Mouse (Mus musculus) kidney, adult 8-10 months (tissue): ENCODE measurements at regions not wholly inside any gene's neighbourhood (a gene's known extent, or its start where the extent isn't known, plus 50 kb on each side); places are given as distances from the start of the nearest gene placed in this dataset.

Source experiments
- DNase-seq, 2 experiments: peaks; one replicate each; pipeline ENCODE4 v3.0.0; 2022

DNA sequence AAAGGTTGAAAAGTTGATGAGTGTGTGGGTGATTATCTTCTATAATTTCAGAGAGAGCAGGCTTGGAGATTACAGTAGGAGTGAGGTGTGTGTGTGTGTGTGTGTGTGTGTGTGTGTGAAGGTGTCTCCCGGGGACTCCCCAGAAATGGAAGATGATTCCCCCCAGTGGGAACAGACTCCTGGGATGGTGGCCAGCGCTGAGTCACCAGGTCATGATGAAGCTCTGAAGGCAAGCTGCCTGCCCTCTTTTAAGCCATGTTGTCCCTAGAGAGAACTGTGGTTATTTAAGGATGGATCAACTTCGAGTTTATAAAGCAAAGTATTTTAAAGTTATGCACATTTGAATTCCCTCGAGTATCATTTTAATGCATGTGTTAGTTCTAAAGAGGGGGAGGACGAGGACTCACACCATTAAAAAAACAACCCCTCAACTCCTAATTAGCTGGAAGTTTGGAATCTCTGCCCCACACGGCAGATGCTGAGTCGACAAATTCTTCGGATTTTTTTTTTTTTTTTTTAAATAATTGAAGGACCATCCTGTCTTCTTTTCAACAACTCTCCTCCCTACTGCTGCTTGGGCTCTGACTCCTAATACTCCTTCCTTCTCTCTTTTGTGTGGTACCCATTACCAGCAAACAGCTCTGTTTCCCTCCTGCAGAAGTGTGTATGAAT lies 186.6 kb downstream of the Ly86 start:
- DNase-seq, result no peak

DNA sequence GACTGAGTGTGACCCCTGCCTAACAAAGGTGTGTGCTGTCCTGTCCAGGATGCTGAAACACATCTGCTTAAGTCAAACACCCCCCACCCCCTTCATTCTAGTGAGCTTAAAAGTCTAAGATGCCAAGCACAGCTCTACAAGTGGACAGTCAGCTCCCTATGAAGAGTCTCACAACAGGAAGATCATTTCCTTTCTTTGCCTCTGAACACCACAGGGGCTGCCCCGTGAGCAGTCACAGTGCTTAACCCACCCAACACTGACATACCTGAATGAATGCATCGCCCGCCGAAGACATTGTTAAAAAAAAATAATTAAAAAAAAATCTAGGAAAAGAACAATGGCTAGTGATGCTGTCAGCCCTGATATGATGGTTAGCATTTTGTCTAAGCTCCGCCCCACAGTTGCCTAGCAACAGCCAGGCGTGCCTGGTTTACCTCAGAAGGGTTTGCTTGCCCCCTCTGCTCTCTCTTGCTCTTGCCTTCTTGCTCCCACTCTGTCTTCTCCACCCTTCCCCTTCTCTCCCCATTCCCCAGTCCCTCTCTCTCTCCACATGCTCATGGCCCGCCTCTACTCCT lies 187.7 kb downstream of the Ly86 start:
- no peak for DNase-seq

DNA sequence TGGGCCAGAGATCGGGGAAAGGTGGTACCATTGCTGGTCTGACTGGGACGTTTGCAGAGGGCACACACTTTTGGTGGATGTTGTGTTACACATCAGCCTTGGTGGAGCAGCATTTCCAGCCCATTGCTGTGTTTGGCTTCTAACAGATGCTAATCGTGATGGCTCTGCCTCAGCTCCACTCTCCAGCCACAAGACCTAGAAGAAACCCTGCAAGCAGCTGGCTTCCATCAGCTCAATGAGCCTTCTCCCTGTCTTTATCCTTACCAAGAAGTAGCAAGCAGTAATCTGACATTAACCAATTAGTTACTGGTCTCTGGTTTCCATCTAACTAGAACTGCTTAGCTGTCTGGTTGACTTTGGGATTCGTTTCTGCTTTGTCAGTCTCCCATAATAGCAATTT lies 188.8 kb downstream of the Ly86 start:
- DNase-seq, result no peak

DNA sequence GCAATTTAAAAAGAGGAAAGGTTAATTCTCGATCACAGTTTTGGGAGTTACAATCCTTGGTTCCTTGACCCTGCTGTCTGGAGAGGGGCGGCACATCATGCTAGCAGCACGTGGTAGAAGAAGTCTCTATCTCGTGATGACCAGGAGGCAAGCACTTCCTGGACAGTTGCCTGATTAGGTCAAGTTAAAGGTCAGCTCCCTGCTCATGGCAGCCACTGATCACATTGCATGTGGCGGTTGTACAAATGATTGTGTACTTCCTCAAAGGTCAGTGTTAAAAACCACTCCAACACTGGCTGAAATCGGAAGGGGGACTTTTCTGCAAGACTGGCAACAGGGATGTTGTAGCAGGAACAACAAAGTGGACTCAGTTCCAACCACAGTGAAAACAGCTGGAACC lies 192.3 kb downstream of the Ly86 start:
- DNase-seq, result peak; percentile 23 to 33

DNA sequence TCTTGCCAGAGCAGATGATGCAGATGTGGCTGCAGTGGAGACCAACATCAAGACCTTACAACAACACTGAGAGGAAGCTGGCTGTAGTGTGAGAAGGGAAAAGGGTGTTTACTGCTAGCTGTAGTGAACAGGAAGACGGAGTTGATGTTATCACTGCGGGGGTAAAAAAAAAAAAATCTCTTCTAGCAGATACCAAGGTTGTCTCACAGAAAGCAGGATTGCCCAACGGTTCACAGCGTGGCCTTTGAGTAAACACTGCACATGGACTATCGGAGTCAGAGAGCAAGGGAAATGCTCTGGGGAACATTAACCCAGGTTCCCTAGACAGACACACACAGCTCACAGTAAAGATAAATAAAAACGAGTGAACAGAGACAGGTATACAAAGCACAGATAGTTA lies 192.8 kb downstream of the Ly86 start:
- no peak for DNase-seq

DNA sequence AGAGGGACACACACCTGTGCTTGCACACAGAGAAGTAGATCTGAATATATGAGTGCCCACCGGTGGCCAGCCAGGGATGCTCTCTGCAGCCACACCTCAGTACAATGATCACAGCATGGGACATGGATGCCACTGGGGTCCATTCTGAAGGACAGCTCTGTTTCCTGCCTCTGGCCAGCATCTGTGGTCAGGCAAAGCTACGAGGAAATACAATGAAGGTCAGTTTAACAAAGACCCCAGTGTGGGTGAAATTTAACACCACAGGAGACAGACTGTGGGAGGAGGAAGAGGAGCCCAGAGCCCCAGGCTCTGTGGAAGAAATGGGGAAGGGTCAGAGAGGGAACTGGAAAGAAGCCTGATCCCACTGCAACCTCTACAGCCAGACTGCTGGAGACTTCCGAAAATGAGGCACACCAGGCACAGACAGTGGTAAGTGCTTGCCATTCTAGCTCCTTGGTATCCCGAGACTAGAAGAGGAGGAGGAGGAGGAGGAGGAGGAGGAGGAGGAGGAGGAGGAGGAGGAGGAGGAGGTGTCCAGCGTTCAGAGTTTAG lies 196.0 kb downstream of the Ly86 start:
- DNase-seq, result no peak

DNA sequence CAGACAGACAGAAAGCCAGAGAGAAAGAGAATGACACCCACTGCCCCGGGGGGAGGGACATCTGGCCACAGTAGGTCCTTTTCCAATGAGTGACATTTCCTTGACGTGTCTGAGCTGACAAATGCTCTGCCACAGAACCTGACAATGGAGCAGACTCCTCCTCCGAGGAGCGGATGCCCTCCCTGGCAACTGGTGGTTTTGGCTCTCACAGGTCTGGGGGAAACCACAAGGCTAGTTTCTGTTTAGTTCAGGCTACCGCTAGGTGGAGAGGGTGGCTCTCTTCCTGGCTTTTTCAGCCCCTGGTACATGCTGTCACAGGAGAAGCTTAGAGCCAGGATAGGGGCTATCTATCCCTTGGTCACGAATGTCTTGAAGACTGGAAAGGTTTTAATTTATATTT lies 196.7 kb downstream of the Ly86 start:
- peak; percentile 56 to 68 for DNase-seq

DNA sequence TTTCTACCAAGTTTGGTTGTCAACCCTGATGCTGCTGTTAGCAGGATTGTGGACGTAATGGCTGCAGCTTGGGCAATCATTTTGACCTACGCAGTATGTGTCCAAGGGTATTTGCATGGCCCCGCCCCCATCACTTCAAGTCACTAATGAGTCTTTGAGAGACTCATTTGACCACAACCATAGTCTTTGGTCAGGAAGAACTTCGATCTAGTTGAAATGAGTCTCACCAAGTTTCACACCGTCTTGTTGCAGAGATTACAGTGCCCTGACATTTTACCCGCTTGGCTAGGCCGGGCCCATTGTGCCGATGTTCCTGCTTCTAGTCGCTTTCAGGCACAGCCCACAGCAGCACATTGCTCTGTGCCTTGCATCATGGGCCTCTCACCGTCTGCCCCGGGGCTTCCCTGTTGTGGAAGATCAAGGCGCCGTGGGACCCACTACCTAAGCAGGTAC lies 197.8 kb downstream of the Ly86 start:
- no peak for DNase-seq

DNA sequence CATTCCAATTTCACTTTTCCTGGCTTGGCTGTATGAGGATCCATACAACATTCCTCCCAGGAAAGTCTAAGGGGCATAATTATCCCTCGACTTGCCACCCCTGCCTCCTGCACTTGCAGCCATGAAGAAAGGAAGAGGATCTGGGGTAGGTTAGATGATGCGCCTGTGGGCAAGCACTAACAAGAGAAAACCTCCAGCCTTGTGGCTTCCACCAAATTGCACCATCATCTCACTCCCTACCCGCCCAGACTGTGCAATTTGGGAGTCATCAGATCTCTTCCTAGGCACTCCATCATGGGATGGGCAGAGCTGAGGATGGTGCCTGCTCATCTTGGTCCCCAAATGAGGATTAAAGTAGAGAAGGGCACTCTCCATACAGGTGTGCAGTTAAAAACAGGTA lies 198.8 kb downstream of the Ly86 start:
- no peak for DNase-seq

DNA sequence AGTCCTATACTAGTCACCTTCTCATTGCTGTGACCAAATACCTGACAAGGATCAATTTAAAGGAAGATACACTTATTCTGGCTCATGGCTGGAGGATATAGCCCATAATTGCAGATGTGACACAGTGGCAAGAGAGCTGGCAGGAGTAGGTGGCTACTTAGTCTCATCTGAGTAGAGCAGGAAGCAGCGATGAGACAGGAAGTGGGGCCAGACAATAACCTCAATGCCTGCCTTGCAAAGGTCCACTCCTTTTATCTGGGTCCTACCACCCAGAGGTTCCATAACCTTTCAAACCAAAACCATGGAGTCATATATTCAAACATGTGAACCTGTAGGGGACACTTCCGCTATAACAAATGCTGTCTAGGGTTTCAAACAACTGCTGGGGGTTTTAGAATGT lies 199.7 kb downstream of the Ly86 start:
- no peak for DNase-seq

DNA sequence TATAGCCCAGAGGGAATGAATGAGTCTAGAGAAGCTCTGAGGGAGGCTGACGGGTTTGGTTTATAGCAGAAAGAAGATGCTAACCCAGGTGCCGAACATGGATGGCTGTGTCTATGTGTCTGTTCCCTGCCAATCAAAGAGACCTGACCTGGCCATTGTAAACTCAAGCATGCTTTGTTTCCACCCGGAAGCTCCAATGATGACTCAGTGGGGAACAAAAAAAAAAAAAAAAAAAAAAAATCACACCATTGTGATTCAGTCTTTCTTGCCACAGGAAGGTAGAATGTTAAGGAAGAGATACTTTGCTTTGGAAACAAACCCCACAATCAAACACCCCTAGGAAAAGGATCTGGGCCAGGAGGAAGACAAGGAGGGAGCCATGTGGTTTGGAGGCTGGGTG lies 201.5 kb downstream of the Ly86 start:
- DNase-seq, result no peak

DNA sequence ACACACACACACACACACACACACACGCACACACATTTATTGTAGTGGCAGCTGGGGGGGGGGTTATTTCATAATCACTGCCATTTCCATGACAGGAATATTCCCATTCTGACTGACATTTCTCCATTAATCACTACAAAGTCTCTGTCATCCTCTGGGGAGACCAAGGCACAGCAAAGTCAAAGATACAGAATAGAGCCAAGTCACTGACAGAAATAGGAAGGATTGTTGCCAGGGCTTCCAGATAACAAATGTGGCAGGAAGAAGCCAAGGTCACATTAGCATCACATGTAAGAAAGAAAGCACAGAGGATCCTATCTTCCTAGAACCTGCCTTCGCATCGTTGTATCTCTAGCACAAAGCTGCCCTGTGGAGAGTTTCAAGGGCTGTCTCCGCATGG lies 205.6 kb downstream of the Ly86 start:
- DNase-seq, result no peak

DNA sequence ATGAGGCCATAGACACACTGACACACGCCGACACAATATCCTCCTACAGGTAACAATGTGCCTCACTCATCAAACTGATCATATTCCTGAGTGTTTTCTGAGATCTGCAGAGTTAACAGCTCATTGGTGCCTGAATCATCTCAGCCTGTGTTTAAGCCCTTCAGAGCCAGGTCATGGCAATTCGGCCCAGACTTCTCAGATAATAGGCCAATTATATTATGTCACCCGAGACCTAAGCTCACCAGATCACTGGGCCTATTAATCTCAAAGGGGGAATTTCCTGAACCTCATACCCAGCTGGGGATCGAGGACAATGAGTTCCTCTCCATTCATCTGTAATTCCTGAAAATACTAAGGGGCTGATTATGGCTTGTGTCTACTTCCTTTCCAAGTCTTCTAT lies 208.4 kb downstream of the Ly86 start:
- DNase-seq, result no peak

DNA sequence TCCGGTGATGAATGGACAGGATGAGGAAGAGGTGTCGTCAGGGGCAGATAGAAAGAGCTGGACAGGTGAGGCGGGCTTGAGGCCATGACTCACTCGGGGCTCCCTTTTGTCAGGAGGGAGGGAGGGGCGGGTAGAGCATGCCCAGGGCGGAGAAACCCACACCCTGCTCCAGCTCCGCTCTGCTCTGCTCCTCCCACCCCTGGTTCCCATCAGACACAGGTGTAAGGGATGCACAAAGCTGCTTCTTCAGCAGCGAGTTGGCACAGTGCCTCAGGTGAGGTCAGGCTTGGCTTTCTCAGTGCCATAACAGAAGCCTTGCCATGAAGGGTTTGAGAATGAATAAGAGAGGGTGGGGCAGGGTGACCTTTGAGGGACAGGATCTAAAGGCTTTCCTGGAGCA lies 212.2 kb downstream of the Ly86 start:
- no peak for DNase-seq

DNA sequence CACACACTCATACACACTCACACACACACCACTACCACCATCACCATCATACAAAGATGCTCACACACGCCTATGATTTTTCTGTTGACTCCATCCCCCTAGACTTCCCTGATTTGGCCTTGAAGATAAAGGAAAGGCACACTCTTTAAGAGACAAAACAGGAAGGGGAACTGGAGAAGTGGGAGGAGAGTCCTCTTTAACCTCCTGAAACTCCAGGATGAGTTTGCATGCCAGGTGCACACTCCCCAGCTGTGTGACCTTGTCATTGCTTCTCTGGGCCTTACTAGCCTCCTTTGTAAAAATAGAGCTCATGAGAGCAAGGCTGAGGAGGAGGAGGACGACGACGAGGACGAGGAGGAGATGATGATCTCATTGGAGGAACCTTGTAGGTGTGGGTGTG lies 212.8 kb downstream of the Ly86 start:
- no peak for DNase-seq

DNA sequence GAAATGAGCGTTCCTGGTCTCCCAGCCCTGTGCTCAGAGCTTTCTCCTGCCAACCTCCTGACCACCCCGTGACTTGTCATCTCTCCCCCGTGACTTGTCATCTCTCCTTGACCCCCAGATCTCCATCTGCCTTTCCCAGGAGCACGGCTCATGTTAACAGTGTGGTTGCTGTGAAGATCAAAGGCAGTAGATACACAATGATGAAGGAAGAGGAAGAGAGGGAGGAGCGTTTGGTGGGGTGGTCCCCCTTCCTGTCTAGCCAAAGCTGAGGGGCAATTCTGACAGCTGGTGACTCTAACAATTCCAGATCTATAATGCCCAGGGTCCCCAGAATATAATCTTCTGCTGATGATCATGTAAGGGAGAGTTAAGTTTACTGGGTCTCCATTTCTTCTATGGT lies 214.0 kb downstream of the Ly86 start:
- DNase-seq, result no peak

DNA sequence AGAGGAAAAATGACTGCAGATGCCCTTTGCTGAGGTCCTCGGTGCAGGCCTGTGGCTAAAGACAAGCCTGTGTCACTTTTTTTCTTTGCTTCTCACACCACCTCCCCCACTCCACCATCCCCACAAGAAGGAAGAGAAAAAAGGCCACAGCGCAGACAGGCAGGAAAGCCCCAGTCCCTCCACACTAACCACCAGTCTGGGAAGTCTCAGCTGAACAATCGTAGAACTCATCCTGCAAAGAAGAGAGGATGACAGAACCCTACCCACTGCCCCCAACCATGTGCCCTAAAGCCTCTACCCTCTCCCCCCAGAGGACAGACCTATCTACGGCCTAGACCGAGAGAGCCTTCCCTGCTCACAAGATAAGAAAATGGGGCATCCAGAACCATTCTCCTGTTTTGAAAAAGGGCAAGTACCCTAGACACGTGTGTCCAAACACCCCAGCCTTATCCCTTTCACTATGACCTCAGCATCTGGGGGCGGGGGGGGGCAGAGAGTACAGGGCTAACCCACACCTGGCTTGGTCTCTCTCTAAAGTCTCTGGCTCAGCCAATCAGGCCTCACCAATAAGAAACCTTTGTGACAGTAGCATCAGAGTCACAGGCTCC lies 214.8 kb downstream of the Ly86 start:
- DNase-seq, result no peak

DNA sequence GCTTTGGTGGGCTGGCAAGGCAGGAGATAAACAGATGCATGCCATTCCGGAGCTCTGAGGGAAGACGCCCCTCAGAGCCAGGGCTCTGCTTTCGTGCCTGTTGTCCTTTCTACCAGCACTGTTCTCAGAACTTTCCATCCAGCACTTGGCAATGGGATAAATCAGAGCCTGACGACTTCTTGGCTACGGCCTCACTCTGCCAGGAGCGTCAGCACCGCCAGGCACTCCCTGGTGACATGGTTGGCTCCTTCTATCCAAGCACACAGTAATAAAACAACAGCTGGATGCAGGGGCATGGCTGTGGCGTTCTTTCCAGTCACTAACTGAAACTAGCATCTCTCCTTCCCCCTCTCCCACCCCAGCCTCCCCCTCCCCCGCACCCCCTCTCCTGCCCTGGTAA lies 215.4 kb downstream of the Ly86 start:
- no peak for DNase-seq

DNA sequence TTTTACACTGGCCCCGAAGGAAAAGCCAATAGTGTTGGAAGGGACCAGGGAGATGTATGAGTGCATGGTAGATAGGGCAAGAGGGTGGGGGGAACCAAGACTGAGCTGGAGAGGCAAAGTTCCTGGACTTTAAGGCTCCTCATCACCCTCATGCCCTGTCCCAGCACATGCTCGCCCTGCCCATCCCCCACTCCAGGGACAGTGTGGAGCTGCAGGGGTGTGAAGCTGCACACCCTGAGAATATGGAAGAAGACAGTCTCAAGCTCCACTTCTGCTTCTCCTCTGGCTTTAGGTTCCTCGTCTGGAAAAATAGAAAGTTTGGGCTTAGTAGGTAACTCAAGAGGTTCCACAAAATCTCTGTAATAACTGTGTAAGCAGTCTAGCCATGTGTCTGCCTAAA lies 215.8 kb downstream of the Ly86 start:
- no peak for DNase-seq

DNA sequence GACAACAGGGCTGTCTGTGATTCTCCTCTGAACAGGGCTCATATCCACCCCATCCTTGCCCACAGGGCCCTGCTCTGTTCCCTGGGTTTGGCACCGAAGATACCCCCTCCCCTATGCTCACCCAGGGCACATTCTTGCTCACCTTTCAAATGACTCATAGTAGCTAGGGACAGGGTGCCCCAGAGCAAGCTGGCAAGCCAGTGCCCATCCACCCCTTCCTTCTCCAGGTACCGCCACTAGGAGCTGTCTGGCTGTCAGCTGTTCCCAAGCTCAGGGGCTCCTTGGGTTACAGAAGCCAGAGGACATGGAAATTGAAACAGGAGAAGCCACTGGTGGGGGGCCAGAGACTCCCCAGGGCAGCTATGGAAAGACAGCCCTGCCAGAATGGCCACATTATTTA lies 216.4 kb downstream of the Ly86 start:
- no peak for DNase-seq

DNA sequence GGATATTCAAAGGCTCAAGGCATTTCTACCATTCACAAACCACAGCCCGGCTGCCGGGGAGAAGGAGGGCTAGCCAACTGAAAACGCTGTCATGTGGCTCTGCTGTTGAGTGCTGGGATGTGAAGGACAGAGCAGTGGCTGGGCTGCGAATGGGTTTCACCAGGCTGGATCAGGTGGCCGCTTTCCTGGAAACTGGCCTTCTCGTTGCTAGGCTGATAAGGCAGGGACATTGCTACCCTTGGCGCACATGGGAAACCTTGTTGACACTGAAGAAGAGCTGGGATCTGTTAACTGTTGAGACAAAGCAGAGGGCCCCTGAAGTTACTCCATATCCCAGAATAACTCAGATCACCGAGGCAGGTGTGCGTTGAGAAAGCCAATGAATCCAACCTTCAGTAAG lies 216.1 kb upstream of the Rreb1 start:
- DNase-seq, result no peak

DNA sequence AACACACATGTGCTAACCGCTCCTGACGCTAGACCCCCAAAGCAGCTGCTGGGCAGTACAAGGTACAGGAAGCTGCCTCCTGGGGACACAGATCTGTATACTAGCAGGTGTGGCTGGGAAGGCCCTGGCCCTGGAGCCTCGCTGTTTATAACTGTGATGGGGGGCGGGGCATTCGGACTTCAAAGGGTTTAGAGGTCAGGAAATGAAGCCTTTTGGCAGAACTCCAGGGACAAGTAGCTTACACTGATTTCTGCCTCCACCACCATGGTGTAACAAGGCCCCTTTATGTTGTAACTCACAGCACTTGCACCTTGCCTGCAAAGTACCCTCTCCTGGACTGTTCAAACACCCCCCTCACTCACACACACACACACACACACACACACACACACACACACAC lies 215.5 kb upstream of the Rreb1 start:
- peak; percentile 60 to 74 for DNase-seq

DNA sequence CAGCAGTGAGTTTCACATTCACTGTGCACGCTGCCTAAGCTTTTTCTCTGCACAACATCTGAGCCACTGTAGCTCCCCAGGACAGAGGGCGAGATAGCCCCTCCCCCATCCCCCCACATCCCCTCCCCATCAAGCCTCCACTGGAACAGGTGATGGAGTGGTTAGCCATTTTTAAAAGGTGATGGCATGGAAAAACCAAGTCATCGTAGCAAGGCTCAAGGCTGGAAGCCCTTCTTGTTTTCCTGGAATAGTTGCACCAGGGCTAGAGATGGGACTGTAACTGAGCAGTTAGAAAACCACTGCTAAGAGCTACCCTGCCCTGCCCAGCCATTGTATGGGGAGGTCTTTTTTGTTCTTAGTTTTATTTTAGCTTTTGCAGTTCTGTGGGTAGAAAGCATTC lies 209.1 kb upstream of the Rreb1 start:
- DNase-seq, result no peak

DNA sequence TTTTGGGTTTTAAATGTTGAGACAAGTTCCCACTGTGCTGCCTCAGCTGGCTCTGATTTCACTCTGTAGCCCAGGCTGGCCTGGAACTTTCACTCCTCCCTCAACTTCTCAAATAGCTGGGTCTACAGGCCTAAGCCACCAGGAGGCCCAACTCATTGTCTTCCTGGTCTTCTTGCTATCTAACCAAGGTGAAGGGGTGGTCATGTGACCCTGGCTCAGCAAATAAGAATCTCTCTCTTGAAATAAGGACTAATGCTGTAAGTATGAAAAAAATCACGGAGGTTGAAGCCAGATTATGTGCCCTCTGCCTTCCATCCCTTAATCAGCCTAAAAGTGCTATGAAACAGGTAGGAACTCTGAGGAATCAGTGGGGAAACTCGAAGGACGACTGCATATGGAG lies 208.7 kb upstream of the Rreb1 start:
- DNase-seq, result no peak

DNA sequence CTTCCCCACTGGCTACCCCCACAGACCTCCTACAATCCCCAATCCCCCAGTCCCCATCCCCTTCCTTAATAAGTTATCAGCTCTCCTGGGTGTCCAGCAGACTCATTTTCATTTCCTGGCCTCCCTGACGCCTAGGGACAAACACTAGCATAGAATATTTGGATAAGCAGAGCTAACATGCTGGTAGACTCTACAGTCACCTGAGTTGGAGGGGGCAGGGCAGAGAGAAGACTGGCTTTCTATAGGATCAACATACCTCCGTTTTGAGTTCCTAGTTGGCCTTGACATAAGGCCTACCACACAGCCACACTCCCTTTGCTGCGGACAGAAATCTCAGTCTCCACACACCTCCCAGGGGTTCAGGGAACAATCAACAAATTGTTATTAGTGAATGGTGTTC lies 205.2 kb upstream of the Rreb1 start:
- no peak for DNase-seq
